Mouse (Mus musculus): ENCODE results near the gene Dcakd.

Dcakd gene

DNA sequence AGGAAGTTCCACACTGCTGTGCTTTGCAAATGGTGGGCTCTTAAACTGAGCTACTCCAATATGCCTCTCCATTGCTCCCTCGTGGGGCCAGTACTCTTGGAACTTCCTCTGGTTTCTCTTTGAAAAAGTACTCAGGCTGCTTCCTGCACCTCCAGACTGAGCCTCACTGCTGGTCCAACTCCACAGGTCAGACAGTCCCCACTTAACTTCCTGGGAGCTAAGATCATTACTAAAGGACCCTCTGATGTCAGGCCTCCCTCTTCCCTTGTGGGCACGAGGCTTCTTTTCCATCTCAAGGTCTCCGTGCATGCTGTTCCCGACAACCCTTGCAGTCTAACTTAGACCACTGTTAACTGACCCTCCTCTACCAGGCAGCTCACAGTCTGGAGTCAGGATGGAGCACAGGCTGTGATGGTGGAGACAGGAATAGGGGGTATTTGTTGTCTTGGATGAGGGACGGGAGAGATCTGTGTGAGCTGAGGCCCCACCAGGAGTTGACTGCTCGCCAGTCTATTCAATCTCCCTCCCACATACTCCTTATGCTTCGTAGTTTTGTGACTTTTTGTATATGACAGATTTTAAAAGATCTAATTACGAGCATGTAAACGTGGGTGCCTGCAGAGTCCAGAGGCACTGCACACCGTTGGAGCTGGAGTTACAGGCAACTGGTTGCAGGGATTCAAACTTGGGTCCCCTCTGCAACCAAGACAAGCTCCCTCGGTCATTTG, 22.7 kb downstream of the Dcakd start:
- no peak for DNase-seq (ENCODE audit: low spot score)

DNA sequence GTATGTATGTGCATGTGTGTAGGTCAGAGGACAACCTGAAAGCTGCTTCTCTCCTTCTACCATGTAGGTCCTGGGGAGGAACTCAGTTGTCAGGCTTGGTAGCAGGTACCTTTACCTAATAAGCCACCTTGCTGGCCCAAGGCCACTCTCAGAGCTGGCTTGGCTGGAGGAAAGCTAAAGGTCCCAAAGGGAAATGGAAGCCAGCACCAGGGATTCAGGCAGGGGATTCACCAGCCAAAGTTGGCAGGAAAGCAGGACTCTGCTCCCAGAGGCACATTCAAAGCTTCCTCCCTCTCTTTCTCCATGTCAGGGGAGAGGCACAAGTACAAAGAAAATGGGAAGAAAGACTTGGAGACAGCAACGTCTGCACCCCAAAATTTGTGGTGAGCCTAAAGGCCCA, 23.3 kb downstream of the Dcakd start:
- DNase-seq (ENCODE audit: low spot score) = peak; percentile 34

DNA sequence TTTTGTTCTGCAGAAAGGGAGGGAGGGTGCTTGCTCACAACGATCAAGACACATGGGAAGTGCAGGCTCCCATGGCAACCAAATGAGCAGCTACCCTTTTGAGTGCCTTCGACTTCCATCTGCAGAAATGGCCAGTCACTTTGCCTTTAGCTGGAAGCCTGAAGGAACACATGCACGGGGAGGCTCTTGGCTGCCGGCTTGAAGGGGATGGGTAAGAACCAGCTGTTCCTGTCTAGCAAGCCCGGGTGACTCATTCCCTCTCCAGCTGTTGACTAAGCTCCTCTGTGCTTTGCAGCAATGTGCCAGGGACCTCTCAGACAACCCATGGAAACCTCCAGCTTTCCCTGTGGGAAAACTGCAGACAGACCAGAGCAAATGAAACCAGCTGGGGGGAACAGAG, 24.9 kb downstream of the Dcakd start:
- DNase-seq (ENCODE audit: low spot score) = peak; percentile 96

DNA sequence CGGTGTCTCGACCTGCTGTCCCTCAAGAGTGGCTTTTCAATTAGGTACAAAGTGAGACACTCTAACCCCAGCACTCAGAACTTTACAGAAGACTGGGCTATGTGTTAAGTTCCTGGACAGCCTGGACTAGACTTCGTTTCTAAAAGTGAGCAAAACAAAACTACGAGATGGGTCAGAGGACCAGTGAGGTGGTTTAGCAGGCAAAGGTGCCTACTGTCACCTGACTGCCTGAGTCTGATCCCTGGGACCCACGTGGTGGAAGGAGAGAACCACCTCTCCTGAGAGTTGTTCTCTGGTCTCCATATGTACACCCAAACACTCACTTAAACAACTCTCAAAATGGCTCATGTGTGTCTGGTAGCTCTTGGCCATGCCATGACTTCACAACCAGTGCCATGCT, 27.1 kb downstream of the Dcakd start:
- DNase-seq (ENCODE audit: low spot score) = no peak

DNA sequence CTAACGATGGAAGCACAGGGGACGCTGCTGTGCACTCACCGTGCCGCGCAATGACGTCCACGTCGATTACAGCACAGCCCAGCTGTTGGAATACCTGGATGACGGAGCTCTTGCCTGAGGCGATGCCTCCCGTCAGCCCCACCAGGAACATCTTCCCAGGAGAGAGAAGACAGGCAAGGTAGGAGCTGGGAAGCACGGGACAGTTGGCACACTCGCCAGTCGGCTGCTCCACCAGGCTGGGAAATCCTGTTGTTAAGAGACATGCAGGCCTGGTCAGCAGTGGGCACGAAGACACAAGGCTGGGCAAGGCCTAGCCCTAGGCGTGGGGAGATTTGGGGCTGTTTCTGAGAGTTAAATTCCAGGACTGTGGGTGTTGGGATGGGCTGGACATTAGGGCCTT, 28.0 kb downstream of the Dcakd start:
- DNase-seq (ENCODE audit: low spot score) = no peak

DNA sequence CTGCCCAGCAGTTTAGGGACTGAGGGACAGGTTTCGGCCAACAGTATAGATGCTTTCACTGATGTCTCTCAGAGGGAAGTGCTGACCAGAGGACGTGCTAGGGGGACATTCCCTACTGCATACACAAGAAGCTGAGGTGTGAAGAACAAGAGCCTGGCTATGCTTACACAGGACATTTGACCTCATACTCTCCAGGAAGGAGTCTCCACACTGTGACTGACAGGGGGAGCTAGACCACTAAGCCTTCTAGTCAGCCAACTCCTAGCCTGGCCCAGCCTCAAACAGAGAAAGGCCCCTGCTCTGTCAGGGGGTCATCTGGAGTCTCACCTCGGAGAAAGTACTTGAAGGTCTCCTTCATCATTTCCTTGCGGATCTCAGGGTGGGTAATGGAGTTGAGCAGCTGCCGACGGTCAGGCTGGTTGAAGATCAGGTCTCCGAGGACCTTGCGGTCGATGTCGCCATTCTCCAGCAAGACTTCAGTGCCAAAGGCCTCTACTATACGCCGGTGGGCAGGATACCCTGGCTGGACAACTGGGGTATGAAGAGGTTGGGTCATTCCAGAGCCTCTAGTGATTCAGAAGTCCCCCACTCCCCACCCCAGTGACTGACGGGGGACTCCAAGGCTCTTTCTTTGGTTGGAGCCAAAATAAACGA, 28.7 kb downstream of the Dcakd start:
- no peak for DNase-seq (ENCODE audit: low spot score)

DNA sequence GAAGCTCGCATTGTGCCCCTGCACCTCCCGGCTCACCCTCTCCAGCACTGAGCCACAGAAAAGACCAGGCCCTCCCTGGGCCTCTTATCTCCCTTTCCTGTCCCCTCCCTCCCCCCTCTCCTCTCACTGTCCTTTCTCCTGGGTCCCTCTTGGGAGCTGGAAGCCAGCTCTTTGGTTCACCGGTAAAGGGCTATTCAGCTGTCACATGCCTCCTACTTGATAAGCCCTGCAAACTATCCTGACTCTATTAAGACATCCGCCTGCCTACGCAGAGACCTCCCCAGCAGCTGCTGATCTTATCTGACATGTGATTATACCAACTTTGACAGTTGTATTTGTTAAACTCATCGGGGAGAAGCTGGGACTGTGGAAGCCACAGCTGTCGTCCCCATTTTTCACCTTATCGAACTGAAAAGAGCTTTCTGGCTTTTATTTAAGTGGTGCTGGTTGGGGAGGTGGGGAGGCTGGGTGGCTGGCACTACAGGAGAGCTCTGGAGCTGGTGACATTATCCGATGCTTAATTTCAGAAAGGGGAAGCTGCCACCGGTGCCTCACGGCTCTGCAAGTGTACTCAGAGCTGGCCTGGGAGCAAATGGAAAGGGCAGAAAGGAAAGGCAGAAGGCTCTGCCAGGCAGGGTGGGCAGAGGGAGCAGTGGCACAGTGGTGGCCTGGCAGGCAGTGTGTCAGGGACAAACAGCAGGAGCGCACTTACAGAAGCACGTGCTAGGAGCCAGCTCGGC, 29.4 kb downstream of the Dcakd start:
- no peak for DNase-seq (ENCODE audit: low spot score)

DNA sequence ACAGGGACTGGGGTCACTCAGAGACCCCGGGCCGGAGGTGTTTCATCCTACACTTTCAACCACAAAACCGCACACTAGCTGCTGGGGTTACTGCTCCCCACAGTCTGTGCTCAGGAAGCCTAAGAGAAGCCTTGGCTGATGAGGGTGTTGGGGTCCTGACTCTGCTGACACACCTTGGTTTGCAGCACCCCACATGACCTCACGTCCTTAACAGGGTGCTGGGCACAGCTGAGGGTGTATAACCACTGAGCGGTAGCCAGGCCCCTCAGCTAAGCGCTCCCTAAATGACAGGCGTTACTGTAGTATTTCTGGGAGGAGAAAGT, 29.9 kb downstream of the Dcakd start:
- no peak for DNase-seq (ENCODE audit: low spot score)

DNA sequence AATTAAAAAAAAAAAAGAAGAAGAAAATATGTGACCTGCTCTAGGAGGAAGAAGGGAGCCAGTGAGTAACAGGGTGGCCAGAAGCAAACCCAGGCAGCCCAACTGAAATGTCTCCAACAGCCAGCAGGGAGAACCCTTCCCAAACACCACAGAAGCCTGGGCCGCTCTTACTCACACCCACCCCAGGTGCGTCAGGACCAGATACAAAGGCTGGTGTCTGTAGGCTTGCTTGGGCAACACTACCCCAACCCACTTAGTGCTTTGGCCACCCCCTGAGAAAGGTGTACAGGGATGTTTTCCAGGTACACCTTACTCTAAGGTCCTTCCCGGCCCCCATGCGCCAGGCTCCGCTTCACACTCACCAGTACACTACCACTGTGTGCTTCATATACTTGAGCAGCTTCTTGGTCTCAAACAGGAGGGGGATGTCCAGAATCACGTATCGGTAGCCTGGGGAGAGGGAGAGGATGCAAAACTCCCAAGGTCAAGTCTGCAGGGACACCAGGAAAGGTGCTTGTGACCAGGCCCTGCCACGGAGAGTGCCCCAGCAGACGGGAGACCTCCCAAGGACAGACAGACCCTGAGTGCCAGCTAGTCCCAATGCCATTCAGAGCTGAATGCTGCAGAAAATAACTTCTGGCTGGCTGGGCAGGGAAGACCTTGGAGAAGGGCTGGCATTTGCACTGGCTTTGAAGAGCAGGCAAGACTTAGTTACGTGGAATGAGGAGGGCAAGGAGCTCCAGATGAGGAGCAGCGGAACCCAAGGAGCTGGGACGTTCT, 31.0 kb downstream of the Dcakd start:
- DNase-seq (ENCODE audit: low spot score) = no peak

DNA sequence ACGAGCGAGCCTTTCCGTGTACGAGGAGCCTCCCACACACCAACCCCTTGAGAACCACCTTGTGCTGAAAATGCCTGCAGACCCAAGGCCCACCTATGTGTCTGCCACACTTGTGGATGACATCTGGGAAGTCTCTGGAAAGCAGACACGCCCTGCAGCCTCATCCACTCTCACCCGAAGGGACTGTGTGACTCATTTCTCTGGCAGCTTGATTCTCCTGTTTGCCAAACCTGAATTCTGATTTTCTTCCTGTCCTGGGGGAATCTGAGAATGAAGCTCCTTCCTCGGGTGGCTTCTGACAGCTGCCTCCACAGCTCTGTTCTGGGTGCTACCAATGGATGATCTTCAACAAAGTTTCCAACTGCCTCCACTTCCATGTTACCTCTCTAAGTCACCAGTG, 31.7 kb downstream of the Dcakd start:
- DNase-seq (ENCODE audit: low spot score) = peak; percentile 65

DNA sequence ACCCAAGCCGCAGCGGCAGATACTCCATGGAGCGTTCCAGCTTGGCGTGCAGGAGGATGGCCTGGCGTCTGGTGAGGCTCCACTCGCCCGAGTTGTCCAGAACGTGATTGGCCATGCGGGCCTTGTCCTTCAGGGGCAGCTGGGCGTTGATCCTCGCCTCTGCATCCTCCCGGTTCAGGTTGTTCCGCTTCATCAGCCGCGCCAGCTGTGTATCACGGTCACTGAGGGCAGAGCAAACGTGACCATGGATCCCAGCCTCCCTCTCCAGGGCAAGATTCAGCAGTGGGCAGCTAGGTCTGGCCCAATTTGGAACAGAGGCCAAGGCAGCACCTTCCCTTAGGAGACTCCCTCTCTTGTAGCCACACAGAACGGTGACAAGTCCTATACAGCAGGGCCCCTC, 33.2 kb downstream of the Dcakd start:
- no peak for DNase-seq (ENCODE audit: low spot score)

DNA sequence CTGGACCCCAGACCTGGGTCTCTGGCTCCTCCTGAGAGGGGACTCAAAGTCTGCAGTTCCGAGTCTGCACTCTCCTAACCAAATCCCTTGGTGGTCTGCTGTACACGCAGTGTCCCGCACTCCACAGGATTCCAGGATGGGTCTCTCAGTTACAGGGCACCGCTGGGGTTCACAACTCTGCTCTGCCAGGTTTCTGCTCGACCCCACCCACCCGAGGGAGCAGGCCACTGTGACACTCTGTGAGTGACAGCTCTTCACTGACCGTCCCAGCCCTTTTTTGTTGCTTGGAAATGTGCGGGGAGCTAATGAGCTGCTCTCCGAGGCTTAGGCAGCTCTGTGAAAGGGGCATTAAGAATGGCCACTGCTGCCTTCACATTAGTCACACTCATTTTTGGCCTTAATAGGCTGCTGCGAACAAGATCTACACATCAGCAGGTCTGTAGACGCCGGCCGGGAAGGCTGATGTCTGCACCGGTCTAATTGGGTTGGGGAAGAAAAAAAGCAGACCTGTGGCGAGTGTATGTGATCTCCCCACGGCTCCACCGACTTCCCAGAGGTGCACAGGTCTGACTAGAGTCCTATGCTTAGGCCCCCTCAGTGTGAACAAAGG, 34.6 kb downstream of the Dcakd start:
- DNase-seq (ENCODE audit: low spot score) = no peak

DNA sequence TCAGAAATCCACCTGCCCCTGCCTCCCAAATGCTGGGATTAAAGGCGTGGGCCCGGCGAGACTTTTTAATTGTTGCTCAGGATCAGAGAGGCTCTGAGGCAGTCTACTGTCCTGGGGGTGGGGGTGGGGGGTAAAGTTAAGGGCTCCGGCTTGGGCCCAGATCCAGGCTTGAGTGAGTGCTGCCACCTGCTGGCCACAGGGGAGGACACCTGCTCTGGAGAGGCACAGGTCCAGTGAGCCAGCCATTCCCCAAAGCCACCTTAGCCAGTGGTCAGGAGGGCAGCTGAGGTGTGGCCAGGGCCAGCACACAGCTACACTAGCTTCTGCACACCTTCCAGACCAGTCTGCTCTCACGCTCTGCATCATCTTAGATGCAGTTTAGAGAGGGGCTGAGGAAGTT, 35.2 kb downstream of the Dcakd start:
- DNase-seq (ENCODE audit: low spot score) = peak; percentile 68

DNA sequence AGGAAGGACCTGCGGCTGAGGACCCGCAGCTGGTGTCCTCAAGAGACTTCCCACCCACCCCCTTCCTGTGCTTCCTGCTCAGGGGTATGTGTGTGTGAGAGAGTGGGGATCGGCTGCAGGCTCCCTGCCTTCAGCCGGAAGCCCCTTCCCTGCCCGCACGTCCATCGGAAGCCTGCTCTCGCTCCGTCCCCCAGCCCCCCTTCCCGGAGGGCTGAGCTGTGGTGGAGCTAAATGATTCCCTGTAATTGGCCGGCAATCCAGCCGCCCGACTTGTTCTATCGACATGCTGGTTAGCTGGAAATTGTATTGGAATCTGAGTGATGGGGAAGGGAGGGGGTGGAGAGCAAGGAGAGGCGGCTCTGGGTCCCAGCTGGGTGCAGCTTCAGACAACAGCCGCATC, 36.5 kb downstream of the Dcakd start:
- DNase-seq (ENCODE audit: low spot score) = no peak

DNA sequence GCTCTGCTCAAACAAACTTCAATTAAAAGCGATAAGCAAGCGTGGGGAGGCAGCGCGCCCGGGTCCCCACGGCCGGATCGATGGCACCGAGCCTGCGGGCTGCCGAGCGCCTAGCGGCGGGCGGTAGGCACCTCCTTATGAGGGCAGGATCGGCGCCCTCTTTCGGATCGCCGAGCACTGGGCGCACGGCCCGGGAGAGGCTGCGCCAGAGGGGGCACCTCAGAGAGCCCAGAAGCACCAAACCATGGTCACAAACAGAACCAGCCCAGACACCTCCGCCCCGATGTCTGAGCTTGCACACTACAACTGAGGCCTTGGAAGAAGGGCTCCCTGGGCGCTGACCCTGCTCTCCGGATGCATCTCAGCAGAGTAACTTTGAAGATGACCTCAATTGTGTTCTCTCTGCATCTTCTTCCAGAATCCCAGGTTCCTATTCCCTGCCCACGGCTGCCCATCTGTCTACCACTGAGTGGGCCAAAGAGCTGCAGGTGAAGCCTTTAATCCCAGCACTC, 37.9 kb downstream of the Dcakd start:
- DNase-seq (ENCODE audit: low spot score) = no peak

DNA sequence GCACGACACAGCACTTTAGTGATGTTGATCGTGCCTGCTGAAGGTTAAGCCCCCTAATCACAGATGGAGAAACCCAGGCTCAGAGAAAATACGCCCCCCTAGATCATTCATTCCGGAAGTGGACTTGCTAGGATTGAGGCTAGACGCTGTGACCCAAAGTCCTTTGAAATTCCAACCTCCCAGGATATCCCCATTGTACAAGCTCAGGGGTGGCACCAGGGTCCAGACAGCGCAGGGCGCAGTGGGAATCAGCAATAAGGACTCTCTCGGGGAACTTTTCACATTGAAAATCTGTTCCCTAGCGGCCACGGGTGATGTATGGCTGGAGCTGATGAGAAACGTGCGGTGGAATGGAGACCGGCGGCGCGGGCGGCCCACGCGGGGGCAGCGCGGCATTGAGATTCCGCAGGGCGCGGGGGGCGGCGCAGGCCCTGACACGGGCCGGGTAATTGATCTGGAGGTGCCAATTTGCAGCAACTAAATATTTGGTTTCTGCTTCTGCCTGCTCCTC, 38.4 kb downstream of the Dcakd start:
- DNase-seq (ENCODE audit: low spot score) = no peak

DNA sequence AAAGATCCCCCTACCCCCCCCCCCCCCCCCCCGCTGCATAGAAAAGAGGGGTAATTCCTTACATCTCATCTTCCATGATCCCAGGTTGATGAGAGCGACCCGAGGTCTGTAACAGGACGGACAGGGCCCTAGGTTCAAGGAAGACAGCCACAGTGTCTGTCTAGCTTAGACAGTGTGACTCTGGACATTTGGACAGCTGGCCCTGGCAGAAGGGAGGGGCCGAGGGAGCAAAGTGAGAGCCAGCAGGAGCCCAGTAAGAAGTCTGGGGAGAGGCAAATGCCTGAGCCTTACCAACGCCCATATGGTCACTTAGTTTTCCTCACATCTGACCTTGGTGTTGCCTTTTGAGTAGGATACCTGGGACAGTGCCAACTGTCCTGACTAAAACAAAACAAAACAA, 43.0 kb downstream of the Dcakd start:
- DNase-seq (ENCODE audit: low spot score) = no peak

DNA sequence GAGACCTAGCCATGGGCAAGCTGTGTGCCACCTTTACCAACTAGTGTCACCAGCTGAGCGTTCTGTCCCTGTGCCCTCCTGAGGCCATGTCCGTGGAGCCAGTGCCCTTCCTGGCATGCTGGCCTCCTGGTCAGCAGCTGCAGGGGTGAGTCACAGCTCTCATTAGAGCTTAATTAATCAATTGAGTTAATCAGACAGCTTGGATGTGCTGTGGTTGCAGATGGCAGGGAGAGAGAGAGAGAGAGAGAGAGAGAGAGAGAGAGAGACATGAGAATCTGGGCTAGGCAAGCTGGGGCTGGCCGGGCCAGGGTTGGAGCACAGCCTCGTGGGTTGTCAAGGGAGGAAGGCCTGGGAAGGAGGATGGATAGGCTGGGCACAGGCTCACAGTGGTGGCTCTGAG, 43.5 kb downstream of the Dcakd start:
- DNase-seq (ENCODE audit: low spot score) = no peak

DNA sequence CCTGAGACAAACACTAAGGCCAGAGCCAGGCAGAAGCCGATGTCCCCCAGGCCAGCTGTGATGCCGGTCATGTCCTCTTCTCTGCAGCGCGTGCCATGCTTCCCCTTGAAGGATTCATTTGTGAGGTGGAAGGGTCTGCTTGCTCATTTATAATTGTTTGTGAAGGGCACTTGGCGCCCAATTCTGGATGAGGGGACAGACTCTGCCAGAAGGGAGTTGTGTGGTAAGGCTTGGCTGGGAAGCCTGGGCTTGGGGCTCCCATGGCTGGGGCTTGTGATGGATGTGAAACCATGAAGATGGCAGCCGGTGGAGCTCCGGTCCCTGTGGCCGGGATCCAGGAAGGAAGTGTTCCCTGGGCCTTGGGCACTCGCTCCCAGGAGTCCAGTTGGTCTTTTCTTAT, 44.0 kb downstream of the Dcakd start:
- DNase-seq (ENCODE audit: low spot score) = no peak

DNA sequence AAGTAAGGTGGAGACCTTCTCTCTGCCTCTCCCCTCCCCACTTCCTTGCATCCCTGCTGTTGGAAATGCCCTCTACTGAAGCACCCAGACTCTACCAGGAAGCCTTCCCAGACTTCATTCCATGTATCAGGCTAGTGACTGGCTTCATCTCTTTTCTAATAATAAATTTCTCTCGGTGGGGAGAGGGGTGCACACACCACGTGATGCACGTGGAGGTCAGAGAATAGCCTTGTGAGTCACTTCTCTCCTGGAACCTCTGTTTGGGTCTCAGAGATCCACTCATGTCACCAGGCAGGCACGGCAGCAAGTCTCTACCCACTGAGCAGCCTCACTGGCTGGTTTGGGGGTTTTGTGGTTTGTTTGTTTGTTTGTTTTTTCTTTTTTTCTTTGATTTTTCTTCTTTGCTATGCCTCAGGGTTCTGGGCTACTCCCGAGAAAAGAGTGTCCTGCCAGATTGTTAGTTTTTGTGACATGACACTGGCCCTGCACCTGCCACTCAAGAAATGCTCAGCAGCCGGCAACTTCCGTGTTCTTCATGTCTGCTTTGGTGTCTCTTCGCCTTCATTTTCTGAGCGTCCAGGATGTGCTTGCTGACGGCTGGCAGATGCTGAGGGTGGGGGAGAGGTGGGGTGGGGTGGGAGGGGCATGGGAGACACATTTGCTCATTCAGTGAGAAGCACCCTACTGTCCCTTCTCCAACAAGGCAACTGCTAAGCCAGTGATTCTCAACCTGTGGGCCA, 46.8 kb downstream of the Dcakd start:
- DNase-seq (ENCODE audit: low spot score) = no peak

DNA sequence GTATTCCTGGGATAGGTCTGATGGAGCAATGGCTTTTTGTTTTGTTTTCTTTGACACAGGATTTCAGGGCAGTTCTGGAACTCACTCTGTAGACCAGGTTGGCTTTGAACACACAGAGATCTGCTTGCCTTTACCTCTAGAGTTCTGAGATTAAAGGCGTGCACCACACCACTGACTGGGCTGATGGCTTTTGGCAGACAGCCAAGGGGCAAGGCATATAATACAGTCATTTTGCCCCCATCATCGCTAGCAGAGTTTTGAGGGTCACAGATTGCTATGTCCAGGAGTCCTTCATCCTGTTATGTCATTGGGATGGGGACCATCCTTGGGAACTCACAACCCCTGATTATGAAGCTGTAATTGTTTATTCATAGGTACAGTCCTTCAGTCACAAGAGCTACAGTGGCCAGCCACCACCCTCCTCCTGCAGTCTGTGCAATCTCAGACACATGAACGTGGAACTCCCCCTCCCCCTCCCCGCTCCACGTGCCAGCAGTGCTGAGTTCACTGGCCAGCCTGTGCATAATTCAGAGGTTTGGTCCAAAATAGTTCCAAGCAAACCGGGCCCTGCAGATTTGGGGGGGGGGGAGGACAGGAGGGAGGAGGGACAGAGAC, 50.0 kb downstream of the Dcakd start:
- DNase-seq (ENCODE audit: low spot score) = peak; percentile 19
